Mouse (Mus musculus) limb, embryonic 10.5 days (tissue): Measurements from ENCODE around the gene Bckdhb. TPM values are rescaled to one million over a fixed set of nuclear protein-coding genes. Genes with fewer than 3 reads are reported as not detected.
"Not testable (repeated sequence)": the region's sequence is repeated elsewhere in the genome, so short reads cannot be mapped to it uniquely, and the experiment has no call there.

Experiments
- DNase-seq: peaks from one replicate; pipeline ENCODE4 v3.0.0-alpha.2; 2017; ENCODE audit warnings: low spot score
- H3K27ac ChIP-seq: fragments of 300-500 bp; sonication (generic); 2 replicates; pipeline ENCODE4 v1.5.1; 2016; ENCODE audit warnings: mild to moderate bottlenecking
- H3K27me3 ChIP-seq: fragments of 300-500 bp; sonication (generic); 2 replicates; pipeline ENCODE4 v1.6.1; 2016; ENCODE audit warnings: low read depth, mild to moderate bottlenecking; ENCODE audit not compliant: poor library complexity, severe bottlenecking
- H3K36me3 ChIP-seq: fragments of 300-500 bp; sonication (generic); 2 replicates; pipeline ENCODE4 v1.6.1; 2016; ENCODE audit warnings: mild to moderate bottlenecking, moderate library complexity
- H3K4me1 ChIP-seq: fragments of 300-500 bp; sonication (generic); 2 replicates; pipeline ENCODE4 v1.6.1; 2016
- H3K4me3 ChIP-seq: fragments of 300-500 bp; sonication (generic); 2 replicates; pipeline ENCODE4 v1.5.1; 2016; ENCODE audit warnings: mild to moderate bottlenecking, moderate library complexity
- H3K9me3 ChIP-seq: fragments of 300-500 bp; sonication (generic); replicated peaks from 2 replicates; pipeline ENCODE4 v1.6.1; 2016; ENCODE audit warnings: mild to moderate bottlenecking
- WGBS: fragments of 180-500 bp; shearing (Covaris S2); methylation state at CpG from one replicate; pipeline ENCODE4 v1.1.7; 2016; 5-methylcytosine and 5-hydroxymethylcytosine counted together
- polyA plus RNA-seq: library from polyadenylated mRNA; unstranded; fragments of >200 nt; fragmentation: Nextera tagmentation; extraction: Ambion mirVana; gene quantifications from 2 replicates; pipeline ENCODE4 v1.2.1, GENCODE M21; 2016

The Bckdhb gene
- polyA plus RNA-seq, 1 experiment from 2014 or later = 68.7 TPM

GRCm38 (mm10) chr9:83973467-83973866 is 48.5 kb downstream of the Bckdhb start:
- Histone ChIP-seq H3K4me3 (no peak overlapping the region), H3K27me3 (no peaks in the 10 kb centered on the region), H3K9me3 (no peaks in the 10 kb centered on the region), H3K27ac (no peak overlapping the region), H3K36me3 (peaks cover 2% of the 10 kb centered on the region; the same call in 1 of the 2 replicates), H3K4me1 (no peaks in the 10 kb centered on the region)
- DNase-seq = no peak
- WGBS = 91% methylated on average over 2 of the region's 2 CpGs

DNA sequence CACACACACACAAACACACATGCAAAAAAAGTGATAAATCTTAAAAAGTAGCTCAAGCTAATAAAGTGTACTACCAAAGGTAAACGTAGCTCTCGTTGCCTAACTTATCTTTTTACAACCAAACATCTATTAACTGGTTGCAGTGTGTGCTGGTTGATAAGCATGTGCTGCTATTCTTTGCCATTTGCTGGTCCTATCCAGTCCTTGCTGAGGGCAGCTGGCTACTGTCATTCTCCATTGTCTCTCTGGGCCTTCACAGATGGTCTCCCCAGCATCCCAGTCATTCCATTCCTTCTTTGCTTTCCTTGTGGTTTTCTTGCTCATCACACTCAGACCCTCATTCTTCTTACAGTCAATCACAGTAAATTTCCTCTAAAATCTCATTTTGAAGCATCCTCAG is 50.9 kb downstream of the Bckdhb start:
- H3K9me3 ChIP-seq = no peaks in the 10 kb centered on the region
- DNase-seq = no peak
- peaks cover 8% of the 10 kb centered on the region; the same call in 1 of the 2 replicates for H3K36me3 ChIP-seq
- no peak overlapping the region for H3K27ac ChIP-seq
- H3K27me3 ChIP-seq = no peaks in the 10 kb centered on the region
- 93% methylated on average over 2 of the region's 2 CpGs for WGBS
- no peak overlapping the region for H3K4me3 ChIP-seq
- H3K4me1 ChIP-seq = no peaks in the 10 kb centered on the region

- no peak overlapping the region for H3K4me3 ChIP-seq
- no peaks in the 10 kb centered on the region for H3K4me1 ChIP-seq
- H3K27ac ChIP-seq = no peak overlapping the region
- no peak for DNase-seq
- H3K27me3 ChIP-seq = no peaks in the 10 kb centered on the region
- no peaks in the 10 kb centered on the region for H3K9me3 ChIP-seq
- peaks cover 8% of the 10 kb centered on the region; the same call in 1 of the 2 replicates for H3K36me3 ChIP-seq
- 89% methylated on average over 7 of the region's 7 CpGs for WGBS
These were observed 56.3 kb downstream of the Bckdhb start for GRCm38 (mm10) chr9:83981234-83981633.

GRCm38 (mm10) chr9:84008961-84009360 is 84.0 kb downstream of the Bckdhb start:
- H3K9me3 ChIP-seq = no peaks in the 10 kb centered on the region
- DNase-seq = no peak
- no peaks in the 10 kb centered on the region for H3K4me1 ChIP-seq
- peaks cover 7% of the 10 kb centered on the region for H3K36me3 ChIP-seq
- no peaks in the 10 kb centered on the region for H3K27me3 ChIP-seq
- WGBS = 88% methylated on average over 2 of the region's 2 CpGs
- H3K27ac ChIP-seq = no peak overlapping the region
- no peak overlapping the region for H3K4me3 ChIP-seq

- no peak overlapping the region for H3K4me3 ChIP-seq
- DNase-seq = no peak
These were observed 86.2 kb downstream of the Bckdhb start for GRCm38 (mm10) chr9:84011146-84011545.

DNA sequence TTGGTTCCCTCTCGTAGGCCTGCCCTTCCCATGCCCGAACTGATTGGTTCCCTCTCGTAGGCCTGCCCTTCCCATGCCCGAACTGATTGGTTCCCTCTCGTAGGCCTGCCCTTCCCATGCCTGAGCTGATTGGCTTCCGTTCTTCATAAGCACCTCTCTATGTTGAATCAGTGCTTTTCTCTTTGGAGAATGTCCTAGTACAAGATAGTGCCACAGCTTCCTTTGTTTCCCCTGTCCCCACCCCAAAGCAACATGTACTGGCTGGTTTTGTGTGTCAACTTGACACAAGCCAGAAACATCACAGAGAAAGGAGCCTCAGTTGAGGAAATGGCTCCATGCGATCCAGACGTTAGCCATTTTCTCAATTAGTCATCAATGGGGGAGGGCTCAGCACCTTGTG is 93.2 kb downstream of the Bckdhb start:
- H3K4me1 ChIP-seq, H3K27ac ChIP-seq, H3K27me3 ChIP-seq, H3K36me3 ChIP-seq, DNase-seq, H3K9me3 ChIP-seq, H3K4me3 ChIP-seq: not testable (repeated sequence)
- WGBS = 91% methylated on average over 8 of the region's 8 CpGs

More at GRCm38 (mm10) chr9:84011146-84011545, 86.2 kb downstream of the Bckdhb start:
- no peaks in the 10 kb centered on the region for H3K4me1 ChIP-seq
- no peaks in the 10 kb centered on the region for H3K27me3 ChIP-seq
- no peaks in the 10 kb centered on the region for H3K9me3 ChIP-seq
- no peak overlapping the region for H3K27ac ChIP-seq
- H3K36me3 ChIP-seq = no peaks in the 10 kb centered on the region

DNA sequence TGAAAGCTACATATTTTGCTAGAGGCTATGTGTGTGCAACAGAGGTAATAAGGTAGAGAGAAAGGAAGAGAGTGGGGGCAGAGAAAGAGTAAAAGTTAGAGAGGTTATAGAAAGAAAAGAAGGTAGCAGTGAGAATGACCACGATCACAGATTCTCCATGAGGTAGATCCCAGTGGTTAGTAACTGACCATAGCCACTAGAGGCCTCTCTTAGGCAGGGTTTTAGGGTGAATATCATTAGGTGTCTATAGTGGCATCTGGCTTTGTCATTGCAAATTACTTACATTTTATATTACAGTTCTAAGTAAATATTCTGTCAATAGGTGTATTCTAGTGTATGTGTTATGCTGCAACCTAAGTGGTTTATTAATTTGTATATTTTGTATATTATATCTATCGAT is 94.7 kb downstream of the Bckdhb start:
- Histone ChIP-seq H3K36me3 (no peaks in the 10 kb centered on the region), H3K4me1 (peaks cover 3% of the 10 kb centered on the region), H3K4me3 (no peak overlapping the region), H3K9me3 (no peaks in the 10 kb centered on the region), H3K27me3 (no peaks in the 10 kb centered on the region), H3K27ac (no peak overlapping the region)
- WGBS = 72% methylated on average over 2 of the region's 2 CpGs
- no peak for DNase-seq

DNA sequence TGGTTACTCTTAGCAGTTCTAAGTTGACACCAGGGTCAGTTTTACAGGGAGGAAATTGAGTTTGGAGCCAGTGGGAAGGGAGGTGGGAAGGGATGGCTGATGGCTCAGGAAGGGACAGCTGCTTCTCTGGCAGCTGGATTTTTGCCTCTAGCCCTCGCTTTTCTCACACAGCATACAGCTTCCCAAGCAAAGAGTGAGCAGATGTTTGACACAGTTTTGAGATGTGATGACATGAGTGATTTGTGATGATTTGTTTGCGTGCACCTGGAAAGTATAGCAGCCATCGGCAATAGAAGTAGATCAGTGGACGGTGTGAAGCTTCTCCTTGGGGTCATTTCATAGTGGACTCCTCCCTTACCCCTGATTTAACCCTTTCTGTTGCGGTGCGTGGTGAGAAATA is 96.2 kb downstream of the Bckdhb start:
- 76% methylated on average over 6 of the region's 6 CpGs for WGBS
- Histone ChIP-seq H3K4me3 (no peak overlapping the region), H3K36me3 (no peaks in the 10 kb centered on the region), H3K9me3 (no peaks in the 10 kb centered on the region), H3K27me3 (no peaks in the 10 kb centered on the region), H3K4me1 (peaks cover 3% of the 10 kb centered on the region), H3K27ac (no peak overlapping the region)
- no peak for DNase-seq

- H3K27me3 ChIP-seq = no peaks in the 10 kb centered on the region
- WGBS = 81% methylated on average over 2 of the region's 2 CpGs
- H3K27ac ChIP-seq = no peak overlapping the region
- H3K36me3 ChIP-seq = no peaks in the 10 kb centered on the region
- DNase-seq = no peak
- no peak overlapping the region for H3K4me3 ChIP-seq
- H3K9me3 ChIP-seq = no peaks in the 10 kb centered on the region
- peaks cover 10% of the 10 kb centered on the region for H3K4me1 ChIP-seq
These were observed 103.2 kb downstream of the Bckdhb start for GRCm38 (mm10) chr9:84028120-84028519.

GRCm38 (mm10) chr9:84030691-84031290 is 105.8 kb downstream of the Bckdhb start:
- no peak overlapping the region for H3K4me3 ChIP-seq
- H3K36me3 ChIP-seq = no peaks in the 10 kb centered on the region
- H3K27ac ChIP-seq = no peak overlapping the region
- no peaks in the 10 kb centered on the region for H3K27me3 ChIP-seq
- DNase-seq = no peak
- H3K9me3 ChIP-seq = no peaks in the 10 kb centered on the region
- H3K4me1 ChIP-seq = peaks cover 12% of the 10 kb centered on the region
- WGBS = 83% methylated on average over 6 of the region's 6 CpGs

DNA sequence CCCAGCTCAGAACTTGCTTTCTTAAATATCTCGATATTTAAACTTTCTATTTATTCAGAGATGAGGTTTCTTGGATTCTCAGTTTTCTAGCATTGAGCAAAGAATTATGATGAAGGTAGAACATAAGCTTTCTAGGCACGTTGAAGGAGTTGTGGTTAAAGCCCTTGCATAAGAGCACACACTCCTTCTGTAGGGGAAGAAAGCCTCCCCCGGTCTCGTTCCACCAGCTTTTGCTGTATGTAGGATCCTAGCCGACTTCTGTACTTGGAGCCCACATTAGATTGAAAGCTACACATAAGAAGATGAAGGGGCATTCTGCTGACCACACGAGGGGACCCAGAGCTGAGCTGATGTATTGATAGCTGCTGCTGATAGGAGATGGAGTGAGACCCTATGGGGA is 106.5 kb downstream of the Bckdhb start:
- H3K36me3 ChIP-seq = no peaks in the 10 kb centered on the region
- no peaks in the 10 kb centered on the region for H3K9me3 ChIP-seq
- no peaks in the 10 kb centered on the region for H3K27me3 ChIP-seq
- H3K4me3 ChIP-seq = no peak overlapping the region
- peaks cover 12% of the 10 kb centered on the region for H3K4me1 ChIP-seq
- 83% methylated on average over 6 of the region's 6 CpGs for WGBS
- H3K27ac ChIP-seq = no peak overlapping the region
- DNase-seq = no peak

GRCm38 (mm10) chr9:84032669-84033341 is 107.9 kb downstream of the Bckdhb start:
- Histone ChIP-seq H3K4me3 (no peak overlapping the region; the same call in 1 of the 2 replicates), H3K36me3 (no peaks in the 10 kb centered on the region), H3K9me3 (no peaks in the 10 kb centered on the region), H3K27me3 (no peaks in the 10 kb centered on the region), H3K4me1 (peaks cover 12% of the 10 kb centered on the region), H3K27ac (no peak overlapping the region)
- 20% methylated on average over 19 of the region's 19 CpGs for WGBS
- DNase-seq = no peak

DNA sequence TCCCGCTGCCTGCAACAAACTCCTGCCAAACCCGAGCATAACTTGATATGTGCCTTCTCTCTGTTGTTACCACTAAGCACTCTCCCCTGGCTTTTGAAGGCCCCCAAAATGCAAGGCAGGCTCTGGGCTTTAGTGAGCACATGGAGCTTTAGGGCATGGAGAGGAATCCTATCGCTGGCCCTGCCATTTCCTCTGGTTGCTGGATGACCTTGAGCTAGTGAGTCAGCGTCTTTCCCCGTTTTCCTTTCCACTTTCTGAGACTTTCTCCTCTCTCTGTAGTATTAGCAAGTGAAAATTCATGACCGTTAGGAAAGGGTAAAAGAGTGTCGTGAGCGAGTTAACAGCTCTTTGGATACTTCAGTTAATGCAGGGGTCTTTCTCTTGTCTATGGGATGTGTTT is 111.1 kb downstream of the Bckdhb start:
- H3K4me3 ChIP-seq = no peak overlapping the region
- no peak for DNase-seq
- WGBS = 93% methylated on average over 8 of the region's 8 CpGs
- no peak overlapping the region for H3K27ac ChIP-seq
- H3K36me3 ChIP-seq = no peaks in the 10 kb centered on the region
- no peaks in the 10 kb centered on the region for H3K9me3 ChIP-seq
- H3K27me3 ChIP-seq = no peaks in the 10 kb centered on the region
- H3K4me1 ChIP-seq = peaks cover 12% of the 10 kb centered on the region
